Mouse (Mus musculus): ENCODE results near the gene Cyp2s1.
A peak's percentile ranks its signal among the peaks of the same experiment; 100 is the strongest.

The Cyp2s1 gene

GRCm38 (mm10) chr7:25816241-25816919, at the start of gene Cyp2s1:
TSS of gene Cyp2s1 (minus strand) at chr7:25816913.
- peak; percentile 15 to 33 for DNase-seq (ENCODE audit: low spot score in 2 of 2)

- no peak for DNase-seq (ENCODE audit: low spot score in 2 of 2)
Observed at GRCm38 (mm10) chr7:25864861-25865260, 48.1 kb upstream of the Cyp2s1 start.

- no peak for DNase-seq (ENCODE audit: low spot score in 2 of 2)
Observed at GRCm38 (mm10) chr7:25863756-25864155, 47.0 kb upstream of the Cyp2s1 start.

- DNase-seq (ENCODE audit: low spot score in 2 of 2) = no peak
Observed at GRCm38 (mm10) chr7:25862365-25862764, 45.7 kb upstream of the Cyp2s1 start.

GRCm38 (mm10) chr7:25859962-25860870, 43.5 kb upstream of the Cyp2s1 start:
- DNase-seq (ENCODE audit: low spot score in 2 of 2) = peak in 1 of 2 experiments; percentile 8

- DNase-seq (ENCODE audit: low spot score in 2 of 2) = peak; percentile 25 to 58
Observed at GRCm38 (mm10) chr7:25855082-25855481, 38.4 kb upstream of the Cyp2s1 start.

- no peak for DNase-seq (ENCODE audit: low spot score in 2 of 2)
Observed at GRCm38 (mm10) chr7:25848444-25848812, 31.7 kb upstream of the Cyp2s1 start.

- DNase-seq (ENCODE audit: low spot score in 2 of 2) = peak; percentile 78 to 92
Observed at GRCm38 (mm10) chr7:25847722-25848443, 31.2 kb upstream of the Cyp2s1 start.

GRCm38 (mm10) chr7:25844885-25845284, 28.2 kb upstream of the Cyp2s1 start:
- DNase-seq (ENCODE audit: low spot score in 2 of 2) = no peak

- DNase-seq (ENCODE audit: low spot score in 2 of 2) = no peak
Observed at GRCm38 (mm10) chr7:25844423-25844822, 27.7 kb upstream of the Cyp2s1 start.

- DNase-seq (ENCODE audit: low spot score in 2 of 2) = no peak
Observed at GRCm38 (mm10) chr7:25843492-25843891, 26.8 kb upstream of the Cyp2s1 start.

GRCm38 (mm10) chr7:25840908-25841307, 24.2 kb upstream of the Cyp2s1 start:
- DNase-seq (ENCODE audit: low spot score in 2 of 2) = no peak

GRCm38 (mm10) chr7:25835188-25835891, 18.6 kb upstream of the Cyp2s1 start:
- DNase-seq (ENCODE audit: low spot score in 2 of 2) = peak; percentile 17 to 25

- DNase-seq (ENCODE audit: low spot score in 2 of 2) = no peak
Observed at GRCm38 (mm10) chr7:25831557-25832530, 15.1 kb upstream of the Cyp2s1 start.

GRCm38 (mm10) chr7:25830251-25830650, 13.5 kb upstream of the Cyp2s1 start:
- no peak for DNase-seq (ENCODE audit: low spot score in 2 of 2)

GRCm38 (mm10) chr7:25827199-25827598, 10.5 kb upstream of the Cyp2s1 start:
- DNase-seq (ENCODE audit: low spot score in 2 of 2) = peak in 1 of 2 experiments; percentile 24

- DNase-seq (ENCODE audit: low spot score in 2 of 2) = no peak
Observed at GRCm38 (mm10) chr7:25826029-25826428, 9.3 kb upstream of the Cyp2s1 start.

GRCm38 (mm10) chr7:25825043-25825442, 8.3 kb upstream of the Cyp2s1 start:
- DNase-seq (ENCODE audit: low spot score in 2 of 2) = no peak

- no peak for DNase-seq (ENCODE audit: low spot score in 2 of 2)
Observed at GRCm38 (mm10) chr7:25815571-25815970, 1.1 kb downstream of the Cyp2s1 start.

GRCm38 (mm10) chr7:25814711-25815110, 2.0 kb downstream of the Cyp2s1 start:
- no peak for DNase-seq (ENCODE audit: low spot score in 2 of 2)

Data from thymus, postnatal 10 days (tissue).